Mouse (Mus musculus): ENCODE results near the gene Olfr520. TPM values are rescaled to one million over a fixed set of nuclear protein-coding genes. Genes with fewer than 3 reads are reported as not detected.

The Olfr520 gene
- polyA plus RNA-seq, 2 experiments: not detected

DNA sequence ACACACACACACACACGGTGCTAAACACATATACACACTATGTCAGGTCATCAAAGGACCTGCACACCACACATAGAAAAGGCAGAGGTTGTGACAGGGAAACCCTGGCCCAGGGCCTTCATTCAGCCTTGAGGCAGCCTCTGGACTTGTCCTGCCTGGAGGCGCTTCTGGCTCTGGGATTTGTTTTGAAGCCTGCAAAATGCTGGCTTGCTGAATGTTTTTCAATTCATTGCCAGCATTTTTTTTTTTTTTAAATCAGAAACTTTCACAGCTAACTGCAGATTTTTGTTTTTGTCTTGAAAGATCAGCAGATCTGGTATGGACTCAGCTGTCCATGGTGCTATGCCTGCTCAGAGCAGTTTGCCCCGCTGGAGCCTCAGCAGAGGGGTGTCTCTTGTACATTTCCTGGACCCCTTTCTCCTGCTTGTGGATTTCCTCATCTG lies 30.3 kb upstream of the Olfr520 start:
- H3K4me2 ChIP-seq (replicated peaks; ENCODE audit: low read depth, low read length, severe bottlenecking): no peak overlapping the region
- H3K4me3 ChIP-seq (replicated peaks; ENCODE audit: low read length): no peak overlapping the region
- H3K9me3 ChIP-seq (ENCODE audit: control insufficient read depth, low read length): no peaks in the 10 kb centered on the region
- H3K9ac ChIP-seq (ENCODE audit: low read depth, low read length, severe bottlenecking): no peak overlapping the region
- H3K4me1 ChIP-seq (ENCODE audit: control insufficient read depth, insufficient read depth, low read length): no peaks in the 10 kb centered on the region; the same call in 1 of the 2 replicates
- ATAC-seq (ENCODE audit: low FRiP score, low read depth) (no peak), DNase-seq (ENCODE audit: low spot score) (no peak)
- no peaks in the 10 kb centered on the region for H3K36me3 ChIP-seq (ENCODE audit: control insufficient read depth, insufficient read depth, low read length)
- TF ChIP-seq POLR2A (IDR thresholded peaks at IDR 0.05; ENCODE audit: borderline replicate concordance, extremely low read depth, insufficient read depth, insufficient read length): no peak
- no peaks in the 10 kb centered on the region for H3K27me3 ChIP-seq (ENCODE audit: control insufficient read depth, insufficient read depth, low read length)
- 52% methylated on average over 3 of the region's 3 CpGs for WGBS
- H3K27ac ChIP-seq (replicated peaks; ENCODE audit: low read depth, low read length): no peak overlapping the region

DNA sequence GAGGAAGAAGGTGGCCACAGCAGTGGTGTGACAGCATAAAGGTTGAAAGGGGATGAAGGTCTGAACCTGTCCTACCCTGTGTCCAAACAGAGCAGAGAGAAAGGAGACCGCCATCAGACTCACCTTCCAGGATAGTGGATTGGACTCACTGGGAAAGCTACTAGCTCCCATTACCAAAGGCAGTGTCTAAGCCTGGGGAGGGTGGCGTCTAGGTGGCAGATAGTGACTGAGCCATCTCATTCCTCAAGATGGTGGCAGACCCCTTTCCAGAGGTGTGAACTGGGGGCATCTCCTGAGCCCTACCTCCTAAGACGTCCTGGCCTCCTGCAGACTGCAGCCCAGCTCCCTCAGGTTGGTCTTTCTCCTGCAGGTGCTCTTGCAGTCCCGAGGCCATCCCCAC lies 29.4 kb upstream of the Olfr520 start:
- DNase-seq (ENCODE audit: low spot score) (no peak), ATAC-seq (ENCODE audit: low FRiP score, low read depth) (no peak)
- TF ChIP-seq POLR2A (IDR thresholded peaks at IDR 0.05; ENCODE audit: borderline replicate concordance, extremely low read depth, insufficient read depth, insufficient read length): no peak
- no peaks in the 10 kb centered on the region for H3K36me3 ChIP-seq (ENCODE audit: control insufficient read depth, insufficient read depth, low read length)
- no peak overlapping the region for H3K9ac ChIP-seq (ENCODE audit: low read depth, low read length, severe bottlenecking)
- H3K27me3 ChIP-seq (ENCODE audit: control insufficient read depth, insufficient read depth, low read length): no peaks in the 10 kb centered on the region
- H3K27ac ChIP-seq (replicated peaks; ENCODE audit: low read depth, low read length): no peak overlapping the region
- H3K4me2 ChIP-seq (replicated peaks; ENCODE audit: low read depth, low read length, severe bottlenecking): no peak overlapping the region
- no peak overlapping the region for H3K4me3 ChIP-seq (replicated peaks; ENCODE audit: low read length)
- H3K4me1 ChIP-seq (ENCODE audit: control insufficient read depth, insufficient read depth, low read length): no peaks in the 10 kb centered on the region; the same call in 1 of the 2 replicates
- WGBS: 72% methylated on average over 4 of the region's 4 CpGs
- no peaks in the 10 kb centered on the region for H3K9me3 ChIP-seq (ENCODE audit: control insufficient read depth, low read length)

DNA sequence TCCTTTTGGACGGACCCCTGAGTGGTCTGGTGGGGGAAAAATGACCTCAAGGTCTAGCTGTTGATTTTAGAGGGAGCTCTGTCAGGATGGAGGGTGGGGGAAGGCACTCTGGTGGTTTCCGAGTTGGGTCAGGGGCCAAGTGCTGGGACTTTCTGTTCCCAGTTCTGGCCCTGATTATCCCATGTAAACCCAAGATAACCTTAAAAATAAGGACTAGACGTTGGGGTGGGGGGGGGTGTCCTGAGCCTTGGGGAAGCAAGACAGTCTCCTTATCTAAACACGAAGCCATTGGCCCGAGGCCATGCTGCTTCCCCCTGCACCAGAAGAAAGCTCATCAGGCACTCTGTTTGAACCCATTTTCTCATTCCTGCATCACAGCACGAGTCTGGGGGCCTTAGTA lies 27.9 kb upstream of the Olfr520 start:
- TF ChIP-seq POLR2A (IDR thresholded peaks at IDR 0.05; ENCODE audit: borderline replicate concordance, extremely low read depth, insufficient read depth, insufficient read length): no peak
- no peak overlapping the region for H3K4me2 ChIP-seq (replicated peaks; ENCODE audit: low read depth, low read length, severe bottlenecking)
- H3K36me3 ChIP-seq (ENCODE audit: control insufficient read depth, insufficient read depth, low read length): no peaks in the 10 kb centered on the region
- H3K4me3 ChIP-seq (replicated peaks; ENCODE audit: low read length): no peak overlapping the region
- H3K27ac ChIP-seq (replicated peaks; ENCODE audit: low read depth, low read length): no peak overlapping the region
- H3K9me3 ChIP-seq (ENCODE audit: control insufficient read depth, low read length): no peaks in the 10 kb centered on the region
- no peak overlapping the region for H3K9ac ChIP-seq (ENCODE audit: low read depth, low read length, severe bottlenecking)
- peaks cover 11% of the 10 kb centered on the region for H3K4me1 ChIP-seq (ENCODE audit: control insufficient read depth, insufficient read depth, low read length)
- H3K27me3 ChIP-seq (ENCODE audit: control insufficient read depth, insufficient read depth, low read length): no peaks in the 10 kb centered on the region
- DNase-seq (ENCODE audit: low spot score): no peak
- no peak for ATAC-seq (ENCODE audit: low FRiP score, low read depth)
- WGBS: 47% methylated on average over 6 of the region's 6 CpGs

DNA sequence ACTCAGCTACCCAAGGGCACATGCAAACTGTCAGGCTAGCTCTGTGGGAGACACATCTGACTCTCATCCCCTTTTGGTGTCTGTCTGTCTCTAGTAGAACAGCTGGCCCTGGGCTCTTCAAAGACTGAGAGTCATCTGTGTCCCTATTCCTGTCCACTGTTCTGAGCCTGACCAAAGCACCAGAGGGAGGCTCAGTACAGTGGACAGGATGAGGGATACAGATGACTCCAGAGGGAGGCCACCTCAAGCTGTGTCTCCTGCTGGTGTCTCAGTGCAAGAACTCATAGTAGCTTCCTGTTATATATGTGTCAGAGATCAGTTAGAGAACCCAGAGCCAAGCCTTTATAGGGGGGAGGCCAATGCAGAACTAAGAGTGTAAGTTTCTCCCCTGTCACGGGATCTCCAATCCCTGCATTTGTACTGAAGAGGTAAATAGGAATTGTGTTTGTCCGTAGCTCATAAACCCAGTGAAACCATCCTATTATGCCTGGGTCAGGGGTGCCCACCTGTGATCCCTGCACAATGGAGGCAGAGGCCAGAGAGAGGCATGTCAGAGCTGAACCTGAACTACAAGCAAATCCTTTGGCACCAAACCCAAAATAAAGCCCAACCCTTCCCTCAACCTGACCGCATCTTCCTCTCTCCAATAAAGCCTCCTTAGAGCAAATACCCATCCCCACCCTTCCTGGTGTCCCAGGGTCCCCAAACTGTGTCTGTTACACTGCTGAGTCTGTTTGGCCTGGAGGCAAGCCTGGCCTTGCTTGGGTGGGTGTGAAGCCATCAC lies 25.1 kb upstream of the Olfr520 start:
- peaks cover 16% of the 10 kb centered on the region for H3K4me1 ChIP-seq (ENCODE audit: control insufficient read depth, insufficient read depth, low read length)

DNA sequence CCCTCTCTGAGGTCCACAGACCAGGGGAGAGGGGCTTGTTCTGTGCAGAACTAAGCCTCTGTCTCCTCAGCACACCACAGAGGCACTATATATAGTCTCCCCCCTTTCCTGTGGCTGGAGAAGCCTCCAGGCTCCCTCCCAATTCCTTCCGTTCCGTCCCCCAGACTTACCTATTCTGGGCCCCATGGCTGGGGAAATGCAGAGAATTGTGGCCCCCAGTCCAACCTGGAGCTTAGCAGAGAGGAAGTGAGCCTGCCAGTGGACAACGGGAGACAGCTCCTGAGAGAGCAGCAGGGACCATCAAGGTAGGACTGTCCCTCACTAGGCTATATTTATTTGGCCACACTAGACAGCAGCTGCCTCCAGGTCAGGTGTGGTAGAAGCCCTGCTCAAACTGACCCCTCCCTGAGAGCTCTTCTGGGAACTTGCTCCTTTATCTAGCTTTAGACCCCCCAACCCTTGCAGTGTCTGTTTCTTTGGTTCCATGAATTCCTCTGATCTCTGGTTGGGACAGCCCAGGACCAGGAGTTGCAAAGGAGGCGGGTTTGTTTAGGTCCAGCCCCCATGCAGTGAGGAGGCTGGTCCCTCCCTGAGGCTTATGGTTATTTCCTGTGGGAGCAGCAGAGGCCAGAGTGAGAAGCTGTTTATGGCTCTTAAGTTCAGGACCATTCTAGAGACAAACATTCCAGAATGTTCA lies 23.6 kb upstream of the Olfr520 start:
- ATAC-seq (ENCODE audit: low FRiP score, low read depth) (peak; percentile 34; the same call in 1 of the 2 replicates), DNase-seq (ENCODE audit: low spot score) (no peak)
- H3K27me3 ChIP-seq (ENCODE audit: control insufficient read depth, insufficient read depth, low read length): no peaks in the 10 kb centered on the region
- H3K9me3 ChIP-seq (ENCODE audit: control insufficient read depth, low read length): no peaks in the 10 kb centered on the region
- no peak overlapping the region for H3K9ac ChIP-seq (ENCODE audit: low read depth, low read length, severe bottlenecking)
- no peak overlapping the region for H3K4me3 ChIP-seq (replicated peaks; ENCODE audit: low read length)
- TF ChIP-seq POLR2A (IDR thresholded peaks at IDR 0.05; ENCODE audit: borderline replicate concordance, extremely low read depth, insufficient read depth, insufficient read length): no peak
- no peak overlapping the region for H3K27ac ChIP-seq (replicated peaks; ENCODE audit: low read depth, low read length)
- no peak overlapping the region for H3K4me2 ChIP-seq (replicated peaks; ENCODE audit: low read depth, low read length, severe bottlenecking)
- peaks cover 16% of the 10 kb centered on the region for H3K4me1 ChIP-seq (ENCODE audit: control insufficient read depth, insufficient read depth, low read length)
- WGBS: 48% methylated on average over 4 of the region's 4 CpGs
- H3K36me3 ChIP-seq (ENCODE audit: control insufficient read depth, insufficient read depth, low read length): no peaks in the 10 kb centered on the region

More for the DNA sequence above, 25.1 kb upstream of the Olfr520 start:
- Histone ChIP-seq H3K36me3 (ENCODE audit: control insufficient read depth, insufficient read depth, low read length) (no peaks in the 10 kb centered on the region), H3K9me3 (ENCODE audit: control insufficient read depth, low read length) (no peaks in the 10 kb centered on the region), H3K4me2 (replicated peaks; ENCODE audit: low read depth, low read length, severe bottlenecking) (no peak overlapping the region), H3K27ac (replicated peaks; ENCODE audit: low read depth, low read length) (no peak overlapping the region), H3K9ac (ENCODE audit: low read depth, low read length, severe bottlenecking) (no peak overlapping the region), H3K27me3 (ENCODE audit: control insufficient read depth, insufficient read depth, low read length) (no peaks in the 10 kb centered on the region), H3K4me3 (replicated peaks; ENCODE audit: low read length) (no peak overlapping the region)
- 81% methylated on average over 3 of the region's 3 CpGs for WGBS
- no peak for ATAC-seq (ENCODE audit: low FRiP score, low read depth)
- no peak for TF ChIP-seq POLR2A (IDR thresholded peaks at IDR 0.05; ENCODE audit: borderline replicate concordance, extremely low read depth, insufficient read depth, insufficient read length)
- no peak for DNase-seq (ENCODE audit: low spot score)

Measured in limb, embryonic 14.5 days (tissue).